Mouse (Mus musculus): ENCODE results near the gene Ndufab1. TPM values are rescaled to one million over a fixed set of nuclear protein-coding genes. Genes with fewer than 3 reads are reported as not detected.

Ndufab1 gene
- polyA plus RNA-seq, 1 experiment = 1,889 TPM

DNA sequence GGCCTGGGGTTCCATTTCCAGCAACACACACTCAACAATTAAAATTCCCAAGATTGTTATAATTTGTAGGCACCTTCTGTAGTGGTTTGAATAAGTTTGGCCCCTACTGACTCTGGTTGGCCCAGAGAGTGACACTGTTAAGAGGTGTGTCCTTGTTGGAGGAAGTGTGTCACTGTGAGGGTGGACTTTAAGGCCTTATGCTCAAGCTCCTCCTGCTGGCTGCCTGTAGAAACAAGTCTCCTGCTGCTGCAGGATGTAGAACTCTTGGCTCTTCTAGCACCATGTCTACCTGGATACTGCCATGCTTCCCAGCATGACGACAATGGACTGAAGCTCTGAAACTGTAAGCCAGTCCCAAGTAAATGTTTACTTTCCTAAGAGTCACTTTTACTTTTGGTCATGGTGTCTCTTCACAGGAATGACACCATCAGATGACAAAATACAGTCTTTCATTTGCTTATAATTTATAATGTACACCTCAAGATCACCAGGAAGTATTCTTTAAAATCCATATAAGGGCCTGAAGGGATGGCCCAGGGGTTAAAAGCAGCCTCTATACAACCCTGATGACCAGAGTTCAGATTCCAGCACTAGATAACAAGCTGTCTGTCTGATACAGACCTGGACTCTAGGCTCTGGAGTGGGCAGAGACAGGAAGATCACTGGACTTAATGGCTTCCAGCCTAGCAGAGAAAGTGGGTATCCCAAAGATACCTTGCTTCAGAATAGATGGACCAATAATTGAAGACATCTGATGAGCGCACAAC lies 6.9 kb downstream of the Ndufab1 start:
- no peak overlapping the region for H3K27ac ChIP-seq (replicated peaks; ENCODE audit: low read depth, low read length)
- H3K4me3 ChIP-seq (ENCODE audit: insufficient read depth, low read depth, low read length) = no peak overlapping the region

DNA sequence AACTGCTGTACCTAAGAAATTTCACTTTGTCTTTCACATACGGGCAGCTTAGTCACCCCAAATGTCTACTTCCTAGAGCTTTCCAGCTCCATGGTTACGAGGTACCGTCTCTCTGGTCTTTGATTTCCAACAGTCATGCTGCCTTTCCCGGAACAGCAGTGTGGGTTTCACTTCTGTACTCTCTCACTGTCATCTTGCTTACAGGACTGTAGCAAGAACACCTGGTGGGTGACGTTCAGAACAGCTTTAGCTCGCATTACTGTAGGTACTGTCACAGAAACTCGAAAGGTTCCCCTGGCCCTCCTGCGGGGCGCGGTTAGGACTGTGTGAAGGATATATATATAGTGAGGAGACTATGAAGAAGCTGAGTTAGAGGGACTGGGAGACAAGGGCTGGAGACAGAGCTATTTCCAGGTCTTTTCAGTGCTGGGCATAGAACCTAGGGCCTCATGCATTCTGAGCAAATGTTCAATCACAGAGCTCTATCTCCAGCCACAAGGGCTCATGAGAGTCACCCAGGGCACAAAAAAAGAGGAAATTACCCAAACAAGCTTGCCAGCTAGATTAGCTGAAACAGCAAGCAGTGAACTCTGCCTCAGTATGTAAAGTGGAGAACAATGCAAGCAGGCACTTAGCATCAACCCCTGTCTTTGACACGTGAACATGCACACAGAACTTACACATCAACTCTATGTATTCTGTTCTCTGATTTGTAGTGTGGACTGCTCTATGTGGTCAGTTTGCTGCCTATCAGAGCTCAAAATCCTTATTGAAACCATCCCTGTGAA lies 14.3 kb downstream of the Ndufab1 start:
- 0 out of 2 replicates have a peak, but pooled peaks cover 2% of the 10 kb centered on the region for H3K4me1 ChIP-seq (ENCODE audit: control insufficient read depth, insufficient read depth, insufficient read length, low read length)

More for the DNA sequence above, 6.9 kb downstream of the Ndufab1 start:
- H3K4me1 ChIP-seq (ENCODE audit: control insufficient read depth, insufficient read depth, insufficient read length, low read length) = no peaks in the 10 kb centered on the region

DNA sequence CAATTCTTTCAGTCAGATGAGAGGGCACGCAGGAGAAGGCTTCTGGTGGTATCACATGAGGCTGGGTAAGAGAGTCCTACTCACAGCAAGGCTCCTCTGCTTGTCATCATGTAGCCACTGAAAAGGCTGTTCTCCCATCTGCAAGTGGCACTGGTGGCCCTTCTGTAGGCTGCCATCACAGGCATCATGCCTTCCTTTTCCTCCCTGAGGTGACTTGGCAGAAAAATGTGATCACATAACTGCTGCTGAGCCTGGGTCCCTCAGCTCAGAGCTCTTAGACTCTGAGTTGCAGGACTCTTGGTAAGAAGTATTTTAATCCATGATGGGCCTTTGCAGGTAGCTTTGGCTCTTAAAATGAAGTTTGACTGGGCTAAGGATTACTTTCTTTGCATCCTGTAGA lies 20.6 kb downstream of the Ndufab1 start:
- no peak overlapping the region for H3K4me3 ChIP-seq (ENCODE audit: insufficient read depth, low read depth, low read length)
- no peak overlapping the region for H3K27ac ChIP-seq (replicated peaks; ENCODE audit: low read depth, low read length)

More for the DNA sequence above, 14.3 kb downstream of the Ndufab1 start:
- Histone ChIP-seq H3K27ac (replicated peaks; ENCODE audit: low read depth, low read length) (no peak overlapping the region; the same call in 1 of the 2 replicates), H3K4me3 (ENCODE audit: insufficient read depth, low read depth, low read length) (no peak overlapping the region)

DNA sequence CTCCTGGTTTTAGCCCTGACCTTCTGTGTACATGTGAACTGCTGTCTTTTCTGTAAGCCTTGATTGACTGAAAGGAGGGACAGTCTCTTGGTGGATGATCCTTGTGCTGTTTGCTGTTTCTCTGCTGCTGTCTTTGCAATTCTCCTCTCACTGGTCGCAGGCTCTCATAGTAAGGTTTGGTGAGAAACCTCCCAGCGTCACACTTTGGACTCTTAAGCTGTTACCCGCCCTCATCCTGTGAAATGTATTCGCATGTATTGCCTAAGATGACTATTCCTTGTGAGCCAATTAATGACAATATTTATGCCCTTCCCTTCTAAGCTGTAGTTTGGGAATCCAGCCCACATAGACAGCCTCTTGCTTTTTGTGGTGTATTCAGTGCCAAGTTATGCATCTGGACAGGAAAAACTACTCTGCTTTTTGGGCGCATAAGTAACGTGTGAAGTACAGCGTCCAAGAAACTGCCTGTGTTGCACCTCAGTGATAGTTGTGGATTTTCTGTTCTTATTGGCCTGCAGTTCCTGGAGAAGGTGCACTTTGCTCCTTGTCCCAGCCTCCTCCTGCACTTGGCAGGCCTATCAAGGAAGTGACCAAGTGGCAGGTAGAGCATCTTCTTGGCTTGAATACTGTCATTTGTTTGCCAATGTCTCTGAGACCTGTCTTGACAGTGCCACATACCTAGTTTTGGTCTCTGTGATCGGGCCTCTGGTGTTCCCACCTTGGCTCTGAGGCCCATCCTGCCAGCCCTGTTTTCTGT lies 21.7 kb downstream of the Ndufab1 start:
- Histone ChIP-seq H3K4me3 (ENCODE audit: insufficient read depth, low read depth, low read length) (no peak overlapping the region), H3K27ac (replicated peaks; ENCODE audit: low read depth, low read length) (no peak overlapping the region), H3K4me1 (ENCODE audit: control insufficient read depth, insufficient read depth, insufficient read length, low read length) (no peaks in the 10 kb centered on the region)

More for the DNA sequence above, 20.6 kb downstream of the Ndufab1 start:
- no peaks in the 10 kb centered on the region for H3K4me1 ChIP-seq (ENCODE audit: control insufficient read depth, insufficient read depth, insufficient read length, low read length)

DNA sequence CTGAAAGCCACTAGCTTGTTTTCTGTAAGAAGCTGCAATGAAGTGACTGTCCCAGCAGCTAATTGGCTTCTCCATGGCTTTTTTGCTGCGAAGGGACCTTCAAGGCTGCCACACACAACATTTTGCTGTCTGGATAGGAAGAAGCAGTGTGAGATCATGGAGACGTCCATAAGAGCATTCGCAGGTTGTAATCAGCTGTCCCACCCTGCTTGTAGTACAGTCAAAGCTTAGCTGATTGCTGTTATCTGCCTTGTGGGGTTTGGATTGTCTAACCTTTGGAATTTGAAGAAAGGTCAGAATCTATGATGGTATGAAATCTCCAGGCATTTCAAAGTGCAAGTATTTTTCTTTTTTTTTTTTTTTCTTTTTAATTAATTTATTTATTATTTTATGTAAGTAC lies 27.3 kb downstream of the Ndufab1 start:
- no peak overlapping the region for H3K27ac ChIP-seq (replicated peaks; ENCODE audit: low read depth, low read length)
- no peak overlapping the region for H3K4me3 ChIP-seq (ENCODE audit: insufficient read depth, low read depth, low read length)
- H3K4me1 ChIP-seq (ENCODE audit: control insufficient read depth, insufficient read depth, insufficient read length, low read length) = no peaks in the 10 kb centered on the region

DNA sequence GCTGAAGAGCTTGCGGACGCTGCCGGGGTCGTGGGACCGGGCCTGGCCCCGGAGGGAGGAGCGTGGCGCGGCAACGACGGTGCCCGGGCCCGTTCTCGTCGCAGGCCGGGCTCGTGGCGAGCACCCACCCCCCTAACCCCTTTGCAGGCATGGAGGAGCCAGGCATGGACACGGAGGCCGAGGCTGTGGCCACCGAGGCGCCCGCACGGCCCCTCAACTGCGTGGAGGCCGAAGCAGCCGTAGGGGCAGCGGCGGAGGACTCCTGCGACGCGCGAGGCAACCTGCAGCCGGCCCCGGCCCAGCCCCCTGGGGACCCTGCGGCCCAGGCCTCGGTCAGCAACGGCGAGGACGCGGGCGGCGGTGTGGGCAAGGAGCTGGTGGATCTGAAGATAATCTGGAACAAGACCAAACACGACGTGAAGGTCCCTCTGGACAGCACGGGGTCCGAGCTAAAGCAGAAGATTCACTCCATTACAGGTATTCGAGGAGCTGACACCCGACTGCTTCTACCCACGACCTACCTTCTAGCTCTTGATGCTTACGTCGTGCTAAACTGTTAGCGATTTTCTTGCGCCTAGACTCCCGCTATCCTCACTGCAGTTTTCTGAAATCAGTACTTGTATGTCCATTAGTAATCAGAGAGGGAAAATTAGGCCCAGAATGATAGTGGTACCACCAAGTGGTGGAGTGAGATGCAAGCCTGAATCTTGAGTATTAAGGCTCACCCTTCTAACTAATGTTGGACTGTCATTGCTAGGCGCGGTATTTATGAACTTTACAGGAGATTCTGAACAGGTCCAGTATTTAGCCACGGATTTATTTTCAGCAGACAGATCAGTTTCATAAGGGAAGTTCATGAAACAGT lies 33.9 kb downstream of the Ndufab1 start:
- Histone ChIP-seq H3K4me3 (ENCODE audit: insufficient read depth, low read depth, low read length) (peak overlapping the region; percentile 90), H3K4me1 (ENCODE audit: control insufficient read depth, insufficient read depth, insufficient read length, low read length) (peaks cover 4% of the 10 kb centered on the region; the same call in 1 of the 2 replicates)

DNA sequence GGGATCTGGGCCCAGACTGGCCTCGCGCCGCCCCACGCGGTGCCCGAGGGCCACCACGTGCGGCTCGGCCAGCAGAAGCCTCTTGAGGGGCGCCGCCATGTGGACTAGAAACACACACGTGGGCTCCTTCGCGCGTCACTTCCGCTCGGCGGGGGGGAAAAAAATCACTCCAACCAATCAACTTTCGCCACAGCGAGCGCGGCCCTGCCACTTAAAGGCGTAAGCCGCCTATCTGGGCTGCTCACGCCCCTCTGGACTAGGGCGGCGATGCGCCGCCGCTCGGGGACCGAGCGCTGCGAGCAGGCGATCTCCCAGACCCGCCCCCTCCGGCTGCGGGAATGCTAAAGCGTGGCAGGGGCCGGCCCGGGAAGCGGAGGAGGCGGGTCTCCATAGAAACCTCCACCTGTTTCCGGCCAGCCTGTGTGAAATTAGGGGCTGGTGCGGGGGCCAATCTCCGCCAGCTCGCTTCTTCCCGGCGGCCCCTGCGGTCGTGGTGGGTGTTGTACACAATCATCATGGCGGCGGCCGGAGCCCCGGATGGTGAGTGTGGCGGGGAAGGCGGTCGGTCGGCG lies 34.7 kb downstream of the Ndufab1 start, which contains the start of the genes Ubfd1 and Ears2:
Gene Ubfd1, plus strand, starts transcription at position 231 of the 572 bp plus-strand sequence.
Gene Ears2, minus strand, starts transcription at position 319 of the 572 bp plus-strand sequence.
- Histone ChIP-seq H3K4me1 (ENCODE audit: control insufficient read depth, insufficient read depth, insufficient read length, low read length) (peaks cover 4% of the 10 kb centered on the region; the same call in 1 of the 2 replicates), H3K4me3 (ENCODE audit: insufficient read depth, low read depth, low read length) (peak within 1 kb of the TSS; percentile 90), H3K27ac (replicated peaks; ENCODE audit: low read depth, low read length) (peak within 1 kb of the TSS; percentile 94)

More for the DNA sequence above, 33.9 kb downstream of the Ndufab1 start:
- H3K27ac ChIP-seq (replicated peaks; ENCODE audit: low read depth, low read length) = peak overlapping the region; percentile 94; the same call in 1 of the 2 replicates

DNA sequence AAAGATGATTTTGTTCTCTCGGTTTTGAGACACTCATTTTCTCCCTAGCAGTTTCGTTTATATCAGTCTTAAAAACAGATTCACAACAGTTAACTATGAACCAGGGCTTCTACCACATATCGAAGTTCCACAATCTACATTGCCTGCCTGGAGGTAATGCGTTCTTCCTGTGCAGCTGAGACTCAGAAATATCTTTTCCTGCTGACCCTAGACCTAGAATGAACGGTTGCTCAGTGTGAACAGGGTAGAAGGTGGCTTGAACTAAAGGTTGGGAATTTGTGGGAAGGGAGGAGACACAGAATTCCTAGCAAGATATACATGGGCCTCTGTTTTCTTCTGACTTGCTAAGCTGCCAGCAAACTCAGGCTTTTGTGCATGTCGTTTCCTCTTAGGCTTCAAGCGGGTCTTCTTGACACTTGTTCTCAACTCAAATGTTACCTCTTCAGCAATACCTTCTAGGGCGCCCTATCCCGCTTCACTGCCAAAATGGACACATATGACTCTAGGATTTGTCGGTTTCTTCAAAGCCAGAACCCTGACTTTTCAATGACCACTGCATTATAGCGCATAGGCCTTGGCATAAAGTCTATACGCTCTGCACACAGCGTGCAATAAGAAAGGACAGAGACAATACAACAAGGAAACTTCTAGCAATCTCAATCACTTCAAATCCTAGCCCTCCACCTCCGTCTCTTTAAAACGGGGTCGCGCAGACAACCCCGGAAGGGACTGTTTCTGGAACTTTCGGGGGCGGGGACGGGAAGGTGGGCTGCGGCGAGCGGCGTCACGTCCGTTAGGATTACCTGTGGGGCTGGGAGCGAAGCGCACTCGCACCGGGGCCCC lies 35.4 kb downstream of the Ndufab1 start:
- peak overlapping the region; percentile 90 for H3K4me3 ChIP-seq (ENCODE audit: insufficient read depth, low read depth, low read length)
- peaks cover 4% of the 10 kb centered on the region; the same call in 1 of the 2 replicates for H3K4me1 ChIP-seq (ENCODE audit: control insufficient read depth, insufficient read depth, insufficient read length, low read length)
- peak overlapping the region; percentile 94 for H3K27ac ChIP-seq (replicated peaks; ENCODE audit: low read depth, low read length)

DNA sequence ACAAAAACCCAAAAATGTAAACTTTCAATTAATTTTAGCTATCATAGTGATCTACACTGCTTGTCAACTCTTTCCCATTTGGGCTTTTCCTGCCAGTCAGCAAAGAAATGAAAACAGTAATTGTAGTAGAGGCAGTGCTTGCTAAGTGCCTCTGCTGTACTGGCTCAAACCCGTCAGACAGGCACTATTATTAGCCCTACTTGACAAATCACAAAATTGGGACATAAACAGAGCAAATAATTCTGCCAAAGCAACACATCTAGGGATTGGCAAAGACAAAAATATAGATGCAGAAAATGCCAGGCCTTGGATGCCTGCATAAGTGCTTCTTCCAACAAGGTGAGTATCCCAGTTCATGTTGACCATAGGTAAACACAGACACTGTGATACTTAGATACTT lies 36.0 kb downstream of the Ndufab1 start:
- Histone ChIP-seq H3K4me1 (ENCODE audit: control insufficient read depth, insufficient read depth, insufficient read length, low read length) (peaks cover 4% of the 10 kb centered on the region; the same call in 1 of the 2 replicates), H3K4me3 (ENCODE audit: insufficient read depth, low read depth, low read length) (no peak overlapping the region), H3K27ac (replicated peaks; ENCODE audit: low read depth, low read length) (no peak overlapping the region)

DNA sequence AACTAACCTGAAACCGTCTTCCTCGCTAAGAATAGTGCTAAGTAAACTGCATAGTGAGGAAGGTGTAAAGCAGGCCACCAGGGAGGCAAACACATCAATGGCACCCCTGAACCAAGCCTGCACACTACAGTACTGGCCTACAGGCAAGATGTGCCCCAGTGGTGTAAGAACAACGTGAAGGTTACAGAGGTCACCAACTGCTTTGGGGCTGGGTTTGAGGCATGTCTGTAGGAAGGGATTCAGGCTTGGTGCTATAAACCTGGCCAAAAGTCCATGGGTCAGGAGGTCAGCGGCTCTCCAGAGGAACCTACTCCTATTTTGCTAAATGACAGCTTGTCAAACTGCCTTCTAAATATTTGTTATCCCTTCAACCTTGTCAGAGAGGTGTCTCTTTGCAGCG lies 45.1 kb downstream of the Ndufab1 start:
- H3K4me3 ChIP-seq (ENCODE audit: insufficient read depth, low read depth, low read length) = no peak overlapping the region
- H3K27ac ChIP-seq (replicated peaks; ENCODE audit: low read depth, low read length) = no peak overlapping the region
- no peaks in the 10 kb centered on the region for H3K4me1 ChIP-seq (ENCODE audit: control insufficient read depth, insufficient read depth, insufficient read length, low read length)

DNA sequence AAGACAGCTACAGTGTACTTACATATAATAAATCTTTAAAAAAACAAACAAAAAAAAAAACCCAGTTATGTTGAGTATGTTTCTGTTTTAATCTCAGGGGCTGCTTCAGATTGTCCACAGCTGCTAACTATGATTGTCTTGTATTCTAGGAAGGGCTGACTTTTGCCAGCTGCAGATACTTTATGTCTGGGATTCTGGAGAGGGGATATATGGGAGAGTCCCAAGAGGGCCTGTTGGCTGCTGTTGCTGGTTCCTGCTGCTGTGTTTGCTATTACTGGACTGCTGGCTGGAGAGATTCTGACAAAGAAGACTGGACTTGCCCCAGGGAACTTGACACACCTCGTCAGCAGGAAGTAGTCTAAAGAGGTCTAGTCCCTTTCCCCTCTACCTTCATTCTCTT lies 50.9 kb downstream of the Ndufab1 start:
- Histone ChIP-seq H3K4me1 (ENCODE audit: control insufficient read depth, insufficient read depth, insufficient read length, low read length) (no peaks in the 10 kb centered on the region), H3K27ac (replicated peaks; ENCODE audit: low read depth, low read length) (no peak overlapping the region), H3K4me3 (ENCODE audit: insufficient read depth, low read depth, low read length) (no peak overlapping the region)

DNA sequence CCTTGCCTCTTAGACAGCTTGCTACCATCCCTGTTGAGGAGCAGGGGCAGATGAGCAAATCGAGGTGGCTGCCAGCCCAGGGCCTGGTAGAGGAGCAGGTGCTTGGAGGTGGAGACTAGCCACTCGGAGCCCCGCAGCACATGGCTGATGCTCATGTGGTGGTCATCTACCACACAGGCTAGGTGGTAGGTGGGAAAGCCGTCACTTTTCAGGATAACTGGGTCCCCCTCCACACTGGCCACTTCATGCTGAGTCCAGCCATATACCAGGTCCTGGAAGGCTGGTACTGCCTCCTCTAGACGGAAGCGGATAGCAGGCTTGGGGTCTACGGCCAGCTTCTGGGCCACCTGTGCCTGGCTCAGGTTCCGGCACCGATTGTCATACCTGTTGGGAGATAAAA lies 53.5 kb downstream of the Ndufab1 start:
- no peak overlapping the region for H3K27ac ChIP-seq (replicated peaks; ENCODE audit: low read depth, low read length)
- no peaks in the 10 kb centered on the region for H3K4me1 ChIP-seq (ENCODE audit: control insufficient read depth, insufficient read depth, insufficient read length, low read length)

DNA sequence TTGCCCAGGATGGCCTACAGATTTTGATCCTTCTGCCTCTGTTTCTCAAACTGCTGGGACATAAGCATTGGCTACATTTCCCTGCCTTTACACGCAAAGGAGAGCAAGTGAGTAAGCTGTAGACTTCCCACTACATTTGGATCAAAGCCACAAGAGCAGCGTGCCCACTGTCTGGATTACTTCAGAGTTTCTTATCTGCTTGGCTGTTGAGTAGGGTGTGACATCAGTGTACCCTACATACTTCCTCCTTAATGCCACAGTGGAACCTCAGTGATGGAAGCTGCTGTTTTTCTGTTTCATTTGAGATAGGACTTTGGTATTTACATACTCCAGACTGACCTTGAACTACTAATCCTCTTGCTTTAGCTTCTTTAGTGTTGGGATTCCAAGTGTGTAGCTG lies 54.9 kb downstream of the Ndufab1 start:
- Histone ChIP-seq H3K4me1 (ENCODE audit: control insufficient read depth, insufficient read depth, insufficient read length, low read length) (no peaks in the 10 kb centered on the region), H3K27ac (replicated peaks; ENCODE audit: low read depth, low read length) (no peak overlapping the region), H3K4me3 (ENCODE audit: insufficient read depth, low read depth, low read length) (no peak overlapping the region)

More for the DNA sequence above, 53.5 kb downstream of the Ndufab1 start:
- H3K4me3 ChIP-seq (ENCODE audit: insufficient read depth, low read depth, low read length) = no peak overlapping the region

Measured in brown adipose tissue, adult 24 weeks (tissue).